Mouse (Mus musculus) ovary, postnatal 36 days (tissue): ENCODE results near the gene Rbms3.

ENCODE experiments used
- DNase-seq: peaks from one replicate; pipeline ENCODE4 v3.0.0; 2022; ENCODE audit warnings: low spot score, mixed read lengths

Rbms3 gene

DNA sequence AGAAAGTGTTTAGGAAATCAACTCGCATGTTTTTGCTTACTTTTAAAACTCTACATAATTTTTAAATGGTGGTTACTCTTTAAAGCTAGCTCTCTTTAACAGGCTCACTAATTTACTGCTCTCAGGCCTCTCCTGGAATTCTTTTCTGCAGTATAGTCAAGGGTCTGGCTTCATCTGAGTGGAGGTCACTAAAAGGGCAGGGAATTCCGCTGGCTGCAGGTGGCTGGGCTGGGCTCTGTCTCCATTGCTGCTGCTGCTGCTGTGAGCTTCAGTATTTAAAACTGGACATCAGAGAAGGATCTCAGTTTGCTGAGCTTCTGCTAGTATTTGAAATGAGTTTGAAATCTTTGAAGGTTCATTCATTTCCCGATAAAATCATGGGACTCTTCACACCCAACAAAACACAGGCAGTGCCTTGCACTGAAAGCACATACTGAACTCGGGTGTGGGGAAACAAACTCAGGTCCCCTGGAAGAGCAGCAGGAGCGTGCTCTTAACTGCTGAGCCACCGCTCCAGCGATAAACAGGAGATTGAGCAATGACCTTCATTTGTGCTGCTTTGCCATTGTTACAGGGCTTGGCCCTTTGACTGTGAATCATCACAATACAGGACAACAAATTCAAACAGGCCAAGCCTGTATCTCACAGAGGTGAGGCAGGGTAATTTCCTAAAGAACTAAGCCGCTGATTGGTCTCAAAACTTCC, 990.0 kb downstream of the Rbms3 start:
- DNase-seq: peak; percentile 5

DNA sequence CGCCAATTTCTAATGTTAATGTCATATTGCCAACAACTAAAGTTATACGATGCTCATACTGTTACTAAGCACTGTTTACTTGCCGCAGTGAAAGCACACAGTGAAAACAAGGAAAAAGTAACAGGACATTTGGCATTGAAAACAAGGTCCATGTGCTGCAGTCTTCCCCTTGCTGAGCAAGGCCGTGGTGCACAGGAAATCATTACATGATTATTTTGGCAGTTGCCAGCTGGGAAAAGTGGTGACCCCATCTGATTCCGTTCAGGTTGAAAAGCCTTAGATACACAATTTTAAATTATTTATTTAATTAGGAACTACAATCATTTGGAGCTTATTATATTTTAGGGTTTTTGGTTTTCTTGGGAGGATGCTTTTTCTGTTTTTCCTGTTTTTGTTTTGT, 995.9 kb downstream of the Rbms3 start:
- DNase-seq: no peak

DNA sequence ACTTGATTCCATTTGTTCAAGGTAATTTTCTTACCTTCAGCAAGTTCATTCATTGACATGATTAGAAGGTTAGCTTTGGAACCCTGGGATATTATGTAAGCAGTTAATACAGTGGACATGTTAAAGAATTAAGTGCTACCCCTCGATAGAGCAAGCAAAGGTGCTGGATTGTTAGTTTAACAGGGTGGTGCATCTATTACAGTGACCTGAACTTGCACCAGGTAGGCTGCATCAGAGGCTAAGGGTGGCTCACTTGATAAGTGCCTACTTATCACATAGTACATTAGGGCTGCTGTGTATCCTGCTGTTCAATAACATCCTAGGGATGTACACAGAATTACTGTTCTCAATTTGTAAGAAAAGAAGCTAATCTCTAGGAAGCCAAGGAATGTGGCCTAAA, 996.6 kb downstream of the Rbms3 start:
- DNase-seq: no peak

DNA sequence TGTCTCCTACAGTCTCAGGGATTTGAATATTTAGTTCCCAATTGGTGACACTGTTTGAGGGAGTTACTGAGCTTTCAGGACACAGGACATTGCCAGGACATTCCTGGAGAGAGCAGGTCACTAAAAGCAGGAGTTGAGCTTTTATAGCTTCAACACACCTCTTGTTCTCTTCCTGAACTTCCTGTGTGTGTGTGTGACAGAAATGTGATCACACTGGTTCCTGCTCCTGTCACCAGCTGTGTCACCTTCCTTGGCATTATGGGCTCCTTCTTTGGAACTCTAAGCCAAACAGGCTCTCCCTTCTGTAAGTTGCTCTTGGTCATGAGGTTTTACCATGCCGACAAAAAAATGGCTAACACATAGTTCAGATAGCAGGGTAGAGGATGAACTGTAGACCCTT, 997.9 kb downstream of the Rbms3 start:
- no peak for DNase-seq

DNA sequence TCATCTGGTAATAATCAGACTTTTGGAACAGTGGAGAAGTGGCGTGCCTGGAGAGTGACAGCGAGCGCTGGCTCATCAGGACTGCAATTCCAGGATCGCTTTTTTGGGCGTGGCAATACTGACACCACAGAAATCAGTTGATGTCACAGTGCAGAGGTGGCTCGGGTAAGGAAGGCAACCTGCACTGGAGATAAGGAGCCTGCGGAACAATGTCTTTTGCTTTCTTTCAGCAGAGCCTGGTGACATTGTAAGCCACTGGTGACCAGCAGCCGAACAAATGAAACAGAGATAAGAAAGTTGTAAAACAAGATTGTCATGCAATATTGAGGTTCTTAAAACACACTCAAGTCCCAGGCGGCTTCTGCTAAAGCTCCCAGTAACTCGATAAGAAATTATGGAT, 998.9 kb downstream of the Rbms3 start:
- no peak for DNase-seq

DNA sequence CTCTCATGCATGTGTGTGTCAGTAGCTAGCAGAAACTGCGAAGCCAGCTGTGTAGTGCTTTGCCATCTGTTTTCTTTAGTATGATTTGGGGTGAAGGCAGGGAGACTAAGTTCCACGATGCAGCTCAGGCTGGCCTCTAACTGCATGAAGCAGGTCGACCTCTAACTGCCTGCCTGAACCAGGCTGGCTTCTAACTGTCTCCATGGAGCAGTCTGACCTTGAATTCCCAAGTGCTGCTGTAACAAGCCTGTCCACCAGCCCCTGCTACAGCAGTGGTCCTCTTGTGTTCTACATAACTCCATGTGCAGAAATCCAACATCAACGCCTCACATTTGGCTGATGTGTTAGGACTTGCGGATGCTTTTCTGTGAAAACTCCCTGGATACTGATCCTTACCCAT, 1009.3 kb downstream of the Rbms3 start:
- no peak for DNase-seq

DNA sequence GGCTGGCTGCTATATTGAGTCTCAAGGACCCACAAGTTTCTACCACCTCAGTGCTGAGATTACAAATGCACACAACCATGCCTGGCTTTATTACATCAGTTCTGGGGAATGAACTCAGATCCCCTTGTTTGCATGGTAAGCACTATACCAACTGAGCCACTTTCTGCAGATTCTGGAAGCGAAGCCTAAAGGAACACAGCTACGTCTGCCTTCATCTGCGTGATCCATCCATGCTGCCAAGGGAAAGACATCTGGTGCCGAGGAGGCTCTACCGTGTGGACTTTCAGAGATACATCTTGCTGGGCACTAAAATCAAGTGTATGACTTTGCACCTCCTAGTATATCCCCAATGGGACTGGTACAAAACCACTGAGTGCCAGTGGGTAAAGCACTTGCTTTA, 1010.8 kb downstream of the Rbms3 start:
- no peak for DNase-seq

DNA sequence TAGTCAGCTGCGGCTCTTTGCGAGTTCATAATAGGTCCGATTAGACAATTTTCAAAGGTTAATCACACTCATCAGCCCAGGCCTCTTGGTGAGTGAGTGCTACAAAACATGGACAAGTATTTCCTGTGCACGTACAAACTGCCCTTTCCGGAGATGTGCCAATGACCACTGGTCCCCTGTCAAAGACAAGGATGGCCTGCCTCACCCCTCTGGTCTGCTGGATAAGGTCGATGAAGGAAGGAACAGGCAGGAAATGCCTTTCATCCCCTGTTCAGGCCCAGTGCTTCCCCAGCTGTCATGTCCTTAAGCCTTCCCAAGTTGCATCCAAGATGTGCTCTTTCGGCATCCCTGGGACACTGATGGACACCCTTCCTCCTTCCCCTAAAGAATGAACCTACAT, 1016.4 kb downstream of the Rbms3 start:
- DNase-seq: no peak

DNA sequence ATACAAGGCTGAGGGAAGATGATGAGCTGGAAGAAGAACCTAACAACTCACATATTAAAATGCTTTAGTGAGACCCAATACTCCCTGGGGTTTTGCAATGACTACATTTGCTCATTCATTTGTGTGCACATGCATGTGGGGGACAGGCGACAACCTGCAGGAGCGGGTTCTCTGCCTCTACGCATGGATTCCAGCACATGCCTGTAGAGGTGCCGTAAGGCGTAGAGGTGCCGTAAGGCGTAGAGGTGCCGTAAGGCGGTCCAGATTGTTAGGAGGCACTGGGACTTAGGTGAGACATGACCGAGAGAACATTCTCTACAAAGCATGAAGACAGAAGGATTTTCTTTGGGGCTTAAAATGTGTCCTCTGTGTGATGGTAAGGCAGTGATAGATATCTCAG, 1033.7 kb downstream of the Rbms3 start:
- no peak for DNase-seq

DNA sequence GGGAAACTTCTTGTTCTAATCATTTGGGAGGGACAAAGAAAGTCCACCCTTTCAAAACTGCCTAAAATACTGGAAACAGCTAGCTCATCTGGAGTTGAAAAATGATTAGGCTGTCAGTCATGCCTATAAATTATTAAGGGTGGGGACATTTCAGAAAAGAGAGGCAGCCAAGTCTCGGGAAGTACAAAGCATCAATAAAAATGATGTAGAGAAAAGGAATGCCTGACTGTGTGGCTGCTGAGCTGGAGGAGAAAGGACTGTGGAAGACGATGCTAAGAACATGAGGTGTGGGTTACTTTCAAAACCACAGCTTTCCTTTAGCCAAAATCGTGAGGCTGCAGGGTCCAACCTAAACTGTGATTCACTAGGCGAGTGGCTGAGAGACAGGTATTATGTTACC, 1037.2 kb downstream of the Rbms3 start:
- no peak for DNase-seq

DNA sequence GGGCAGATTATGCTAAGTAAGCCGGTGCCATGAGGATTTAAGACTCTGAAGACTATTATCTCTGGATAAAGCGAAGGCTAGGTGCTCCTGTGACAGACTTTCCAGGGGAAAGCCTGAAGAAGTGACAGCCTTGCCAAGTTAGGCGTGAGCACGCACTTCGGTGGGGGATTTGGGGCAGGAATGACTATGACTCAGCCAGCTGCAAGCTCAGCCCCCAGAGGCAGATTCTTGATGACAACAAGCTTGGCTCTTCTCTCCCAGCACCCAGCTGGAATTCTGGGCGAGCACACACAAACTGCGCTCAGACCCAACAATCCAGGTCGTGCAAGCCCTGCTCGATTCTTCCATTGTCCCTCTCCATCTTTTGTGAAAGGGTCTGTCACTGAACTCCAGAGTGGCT, 1038.6 kb downstream of the Rbms3 start:
- DNase-seq: no peak

DNA sequence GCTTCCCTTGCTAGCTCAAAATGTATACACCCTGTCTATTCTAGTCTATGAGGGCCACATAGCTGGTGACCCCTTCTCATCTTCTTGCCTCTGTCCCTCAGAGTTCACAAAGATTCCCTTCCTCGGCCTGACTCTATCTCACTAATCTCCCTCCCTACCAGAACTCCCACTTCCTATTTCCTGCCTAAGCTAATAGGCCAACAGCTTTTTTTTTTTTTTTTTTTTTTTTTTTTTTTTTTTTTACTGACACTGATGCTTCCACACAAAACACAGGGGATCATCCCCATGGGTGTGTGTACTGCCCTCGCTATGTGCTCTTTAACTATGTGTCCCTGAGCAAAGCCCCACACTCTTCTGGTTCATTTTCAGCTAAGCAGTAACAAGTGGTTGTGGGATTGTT, 1060.0 kb downstream of the Rbms3 start:
- no peak for DNase-seq

DNA sequence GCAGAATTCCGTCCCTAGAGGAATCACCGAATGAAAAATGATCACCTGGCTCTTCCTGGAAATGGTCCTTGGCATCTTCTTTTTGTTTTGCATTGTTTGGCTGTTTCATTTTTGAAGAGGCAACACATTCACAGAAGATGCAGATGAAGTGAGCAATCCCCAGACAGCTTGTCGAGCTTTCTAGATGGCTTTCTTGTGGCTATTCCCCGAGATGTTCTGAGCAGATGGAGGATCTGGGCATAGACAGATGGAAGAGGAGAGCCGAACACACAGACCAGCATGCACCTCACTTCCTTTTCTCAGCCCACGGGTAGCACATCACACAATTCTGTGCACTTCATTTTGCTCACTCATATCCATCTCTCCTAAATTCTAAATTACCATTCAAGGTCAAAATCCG, 1063.0 kb downstream of the Rbms3 start:
- DNase-seq: no peak

DNA sequence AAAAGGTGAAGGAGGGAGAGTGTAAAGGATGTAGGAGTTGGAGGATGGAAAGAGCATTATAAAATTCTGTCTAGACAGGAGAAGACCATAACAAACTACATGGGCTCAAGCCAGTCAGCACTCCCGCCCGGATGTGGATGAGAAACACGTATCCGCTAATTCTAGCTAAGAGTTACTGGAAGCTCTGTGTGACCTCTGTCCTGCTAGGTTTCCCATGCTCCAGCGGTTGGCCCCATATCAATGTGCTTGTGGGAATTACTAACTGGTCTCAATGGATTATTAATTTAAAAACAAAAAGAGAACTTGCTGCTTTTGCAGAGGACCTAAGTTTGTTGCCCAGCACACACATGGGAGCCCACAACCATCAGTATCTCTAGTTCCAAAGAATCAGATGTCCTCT, 1071.9 kb downstream of the Rbms3 start:
- DNase-seq: no peak

DNA sequence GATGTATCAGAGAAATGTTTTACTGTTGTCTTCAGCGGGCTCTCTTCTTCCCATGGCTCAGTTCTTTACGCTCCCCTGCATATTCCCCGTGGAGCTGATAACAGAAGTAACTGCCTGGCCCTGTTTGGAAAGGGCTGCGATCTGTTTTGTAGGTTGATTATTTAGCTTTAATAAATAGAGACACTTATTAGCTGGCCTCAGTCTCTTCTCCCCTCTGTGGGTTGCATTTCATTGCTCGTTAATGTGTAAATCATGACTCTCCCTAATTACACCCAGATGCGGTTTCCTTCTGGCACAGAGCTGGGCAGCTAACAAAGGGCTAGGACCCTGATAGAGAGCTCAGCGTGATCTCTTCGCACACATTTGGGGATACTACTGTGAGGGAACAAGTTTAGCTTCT, 1073.1 kb downstream of the Rbms3 start:
- DNase-seq: no peak

DNA sequence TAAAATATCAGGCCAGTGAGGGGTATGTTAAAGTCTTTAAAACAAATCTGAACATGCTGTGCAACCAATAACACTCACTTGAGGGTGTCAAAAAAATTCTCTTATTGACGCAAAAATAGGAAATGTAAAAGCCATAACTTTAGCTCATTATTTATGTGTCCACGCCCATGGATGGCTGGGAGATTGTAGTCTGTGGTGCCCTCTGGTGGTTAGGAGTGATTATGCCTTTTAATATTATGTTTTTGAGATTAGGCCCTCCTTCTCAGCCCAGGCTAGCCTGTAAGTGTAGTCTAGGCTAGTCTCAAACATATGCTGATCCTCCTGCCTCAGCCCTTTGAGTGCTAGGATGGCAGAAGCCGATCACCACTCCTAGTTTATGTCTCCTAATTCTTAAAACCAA, 1076.5 kb downstream of the Rbms3 start:
- DNase-seq: no peak

DNA sequence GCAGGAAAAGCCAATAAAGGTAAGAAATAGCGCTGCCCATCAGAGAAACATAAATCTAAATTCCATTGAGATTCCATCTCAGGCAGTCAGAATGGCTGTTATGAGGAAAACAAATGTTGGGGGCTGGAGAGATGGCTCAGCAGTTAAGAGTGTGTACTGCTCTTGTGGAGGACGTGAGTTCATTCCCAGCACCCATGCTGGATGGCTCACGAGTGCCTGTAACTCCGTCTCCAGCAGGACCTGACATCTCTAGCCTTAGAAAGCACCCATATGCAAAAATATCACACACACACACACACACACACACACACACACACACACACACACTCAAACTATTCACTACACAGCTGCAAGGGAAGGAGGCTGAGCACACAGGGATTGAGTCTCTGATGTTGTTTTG, 1083.6 kb downstream of the Rbms3 start:
- DNase-seq: no peak

DNA sequence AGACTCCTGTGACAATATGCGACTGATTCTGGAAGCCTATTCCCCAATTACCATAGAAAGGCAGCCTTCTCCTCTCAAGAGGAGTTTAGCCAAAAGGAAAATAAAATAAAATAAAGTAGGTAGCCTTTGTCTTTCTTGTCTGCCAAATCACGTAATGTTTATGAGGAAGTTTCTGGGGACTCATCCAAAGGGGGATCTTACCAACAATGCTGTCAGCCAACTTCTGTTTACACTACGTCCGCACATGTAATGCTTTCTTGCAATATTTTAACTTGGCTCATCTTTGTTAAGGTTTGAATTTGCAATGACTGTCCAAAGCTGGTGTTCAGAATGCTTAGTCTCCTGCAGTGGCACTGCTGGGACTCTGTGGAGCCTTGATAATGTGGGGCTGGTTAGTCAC, 1086.9 kb downstream of the Rbms3 start:
- no peak for DNase-seq

DNA sequence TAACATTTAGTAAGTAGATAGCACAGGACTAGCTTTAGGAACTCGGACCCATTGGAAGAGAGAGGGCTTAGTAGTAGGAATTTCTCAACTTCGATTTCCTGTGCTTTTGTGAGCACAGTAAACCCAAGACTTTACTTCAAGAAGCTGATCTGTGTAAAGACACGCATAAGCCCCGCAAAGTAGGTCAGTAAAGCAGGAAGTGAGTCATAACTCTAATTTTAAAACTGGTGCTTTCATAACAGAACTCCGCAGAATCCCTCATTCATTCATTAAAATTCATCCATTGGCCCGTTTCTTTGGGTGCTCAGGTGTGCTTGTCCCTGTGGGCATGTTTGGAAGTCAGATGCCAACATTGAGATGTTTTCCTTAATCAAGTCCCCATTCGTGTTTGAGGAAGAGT, 1087.7 kb downstream of the Rbms3 start:
- DNase-seq: no peak

DNA sequence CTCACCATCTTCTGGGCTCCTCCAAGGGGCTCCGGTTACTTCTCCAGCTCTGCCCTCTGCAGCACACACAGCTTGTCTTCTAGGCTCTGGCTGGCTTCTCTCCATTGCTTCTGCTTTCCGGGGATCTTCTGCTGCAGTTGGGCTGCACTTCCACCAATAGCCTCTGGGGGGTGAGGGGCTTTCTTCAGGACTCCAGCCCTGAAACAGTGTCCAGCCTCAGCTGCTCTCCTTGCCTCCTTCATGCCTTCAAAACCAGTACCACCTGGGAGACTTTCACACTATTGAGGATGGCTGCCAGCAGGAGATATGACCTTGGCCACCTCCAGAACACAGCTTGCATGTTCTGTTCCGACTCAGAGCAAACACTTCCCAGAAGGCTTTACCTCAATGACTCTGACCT, 1094.0 kb downstream of the Rbms3 start:
- peak; percentile 10 for DNase-seq

DNA sequence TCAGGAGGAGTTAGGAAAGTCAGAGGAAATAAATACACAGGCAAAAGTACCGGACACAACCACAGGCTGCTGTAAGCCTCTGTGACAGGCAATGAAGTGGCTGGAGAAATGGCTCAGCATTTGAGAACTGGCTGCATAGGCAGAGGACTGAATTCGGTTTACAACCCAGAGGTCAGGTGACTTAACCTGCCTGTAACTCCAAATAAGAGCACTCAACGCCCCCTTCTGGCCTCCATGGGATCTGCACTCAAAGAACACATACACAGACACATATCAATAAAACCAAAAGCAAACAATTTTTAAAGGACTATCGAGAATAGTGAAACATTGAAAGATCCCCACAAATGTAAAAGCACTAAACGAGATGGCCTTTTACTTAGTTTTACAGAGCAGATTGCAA, 1096.3 kb downstream of the Rbms3 start:
- no peak for DNase-seq

DNA sequence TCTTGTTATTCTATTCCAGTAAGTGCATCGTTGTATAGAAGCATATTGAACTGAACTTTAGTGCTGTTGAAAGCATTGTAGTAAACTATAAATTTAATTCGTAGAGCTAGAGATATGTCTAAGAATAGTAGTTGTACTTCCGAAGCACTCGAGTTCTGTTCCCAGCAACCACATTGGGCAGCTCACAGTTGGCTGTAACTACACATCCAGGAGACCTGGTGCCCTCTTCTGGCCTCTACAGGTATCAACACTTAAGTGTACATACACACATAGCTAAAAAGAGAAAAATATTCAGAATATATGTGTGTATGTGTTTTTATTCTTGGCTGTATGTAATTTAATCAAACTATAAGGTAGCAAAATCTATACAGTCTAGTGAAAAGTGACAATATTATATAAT, 1098.6 kb downstream of the Rbms3 start:
- DNase-seq: no peak

DNA sequence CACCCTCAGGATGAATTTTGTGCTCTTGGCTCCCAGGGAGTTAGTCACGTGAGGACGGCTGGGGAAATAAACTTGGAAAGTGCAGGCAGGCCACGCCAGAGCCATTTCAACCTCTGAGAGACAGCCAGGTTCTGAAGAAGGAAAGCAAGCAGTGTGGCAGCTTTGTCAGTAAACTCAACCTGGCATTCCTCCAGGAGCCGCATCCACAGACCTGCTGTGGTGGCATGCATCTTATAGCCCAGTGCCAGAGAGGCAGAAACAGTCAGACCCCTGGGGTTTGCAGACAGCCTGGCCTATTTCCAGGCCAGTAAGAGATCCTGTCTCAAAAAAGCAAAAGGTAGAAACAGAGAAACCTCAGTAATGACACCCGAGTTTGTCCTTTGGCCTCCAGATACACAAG, 1105.3 kb downstream of the Rbms3 start:
- DNase-seq: no peak
